Mouse (Mus musculus): ENCODE results near the gene Fam81b.

The Fam81b gene

GRCm38 (mm10) chr13:76195431-76196138 is 109.3 kb downstream of the Fam81b start:
- no peak for DNase-seq (ENCODE audit: low read depth in 2 of 2, low spot score in 2 of 2)

DNA sequence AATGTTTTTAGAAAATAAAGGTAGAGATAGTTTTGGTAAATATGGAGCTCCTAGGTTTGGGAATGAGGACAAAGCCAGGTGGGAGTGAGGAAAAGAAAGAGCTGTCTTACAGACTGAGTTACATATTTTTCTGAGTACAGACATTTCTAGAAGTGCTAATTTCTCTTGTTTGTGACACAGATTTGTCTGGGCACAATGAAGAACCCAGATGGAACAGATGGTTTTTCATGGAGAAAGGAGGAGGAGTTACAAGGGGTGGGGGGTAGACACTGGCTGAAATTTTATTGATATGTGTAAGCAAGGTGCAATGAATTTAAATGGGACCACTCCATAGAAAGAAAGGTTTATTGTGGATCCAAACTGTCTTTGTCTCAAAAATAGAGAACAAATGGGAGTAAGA is 109.9 kb downstream of the Fam81b start:
- DNase-seq (ENCODE audit: low read depth in 2 of 2, low spot score in 2 of 2) = no peak

DNA sequence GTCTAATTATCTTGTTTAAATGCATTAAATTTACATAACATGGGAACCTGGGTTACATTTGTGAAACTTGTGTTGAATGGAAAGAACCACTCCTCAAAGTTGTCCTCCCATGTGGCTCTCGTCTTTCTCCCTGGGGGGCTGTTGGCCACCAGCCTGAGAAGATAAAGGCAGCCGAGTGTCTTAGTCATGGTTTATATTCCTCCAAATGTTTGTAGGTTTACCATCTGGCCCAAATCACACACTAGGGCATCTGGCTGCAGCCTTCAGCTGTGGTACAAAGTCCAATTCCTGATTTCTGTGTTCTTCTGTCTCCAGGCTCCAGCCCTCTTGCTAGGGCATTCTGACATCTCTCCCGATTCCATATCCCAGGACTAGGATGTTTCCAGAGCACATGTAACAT is 114.6 kb downstream of the Fam81b start:
- no peak for DNase-seq (ENCODE audit: low read depth in 2 of 2, low spot score in 2 of 2)

- DNase-seq (ENCODE audit: low read depth in 2 of 2, low spot score in 2 of 2) = no peak
Measured at GRCm38 (mm10) chr13:76189190-76189589, 115.7 kb downstream of the Fam81b start.

DNA sequence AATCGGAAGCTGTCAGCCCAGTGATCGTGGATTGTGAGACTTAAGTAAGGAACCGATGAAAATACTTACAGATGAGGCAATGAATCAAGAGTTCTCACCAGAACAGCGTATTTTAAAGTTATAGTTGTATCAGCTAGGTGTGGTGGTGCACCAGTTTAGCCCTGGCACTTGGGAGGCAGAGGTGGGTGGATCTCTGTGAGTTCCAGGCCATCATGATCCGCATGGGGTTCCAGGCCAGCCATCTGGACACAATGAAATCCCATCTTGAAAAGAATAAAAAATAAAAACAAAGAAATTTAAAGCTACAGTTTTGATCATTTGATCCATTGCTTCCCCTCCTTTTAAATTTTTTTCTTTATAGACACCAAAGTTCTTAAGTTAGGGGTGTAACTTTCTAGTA is 117.2 kb downstream of the Fam81b start:
- no peak for DNase-seq (ENCODE audit: low read depth in 2 of 2, low spot score in 2 of 2)

DNA sequence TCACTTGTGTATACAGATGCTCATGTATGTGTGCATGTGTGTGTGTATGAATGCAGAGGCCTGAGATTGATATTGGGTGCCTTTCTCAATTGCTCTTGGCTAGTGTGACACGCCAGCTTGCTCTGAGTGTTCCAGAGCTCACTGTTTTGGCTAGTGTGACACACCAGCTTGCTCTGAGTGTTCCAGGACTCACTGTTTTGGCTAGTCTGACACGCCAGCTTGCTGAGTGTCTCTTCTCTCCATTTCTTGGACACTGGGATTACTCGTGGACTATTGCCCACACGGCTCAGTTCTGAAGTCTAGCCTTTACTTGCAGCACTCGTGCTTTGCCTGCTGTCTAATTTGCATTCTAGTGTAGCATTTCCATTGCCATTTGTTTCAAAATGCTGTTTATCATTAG is 126.2 kb downstream of the Fam81b start:
- no peak for DNase-seq (ENCODE audit: low read depth in 2 of 2, low spot score in 2 of 2)

- DNase-seq (ENCODE audit: low read depth in 2 of 2, low spot score in 2 of 2) = no peak
Measured at GRCm38 (mm10) chr13:76174297-76174696, 130.6 kb downstream of the Fam81b start.

GRCm38 (mm10) chr13:76160587-76160986 is 144.3 kb downstream of the Fam81b start:
- DNase-seq (ENCODE audit: low read depth in 2 of 2, low spot score in 2 of 2) = no peak

GRCm38 (mm10) chr13:76157508-76157907 is 147.4 kb downstream of the Fam81b start:
- DNase-seq (ENCODE audit: low read depth in 2 of 2, low spot score in 2 of 2) = no peak

- no peak for DNase-seq (ENCODE audit: low read depth in 2 of 2, low spot score in 2 of 2)
Measured at GRCm38 (mm10) chr13:76157099-76157498, 147.8 kb downstream of the Fam81b start.
